Mouse (Mus musculus) urinary bladder, postnatal 14 days (tissue): ENCODE data around the gene Olfr979.
"Not testable (repeated sequence)": the region's sequence is repeated elsewhere in the genome, so short reads cannot be mapped to it uniquely, and the experiment has no call there.

Experiments
- DNase-seq: peaks from one replicate; pipeline ENCODE4 v3.0.0; 2021; ENCODE audit warnings: low spot score

The Olfr979 gene

DNA sequence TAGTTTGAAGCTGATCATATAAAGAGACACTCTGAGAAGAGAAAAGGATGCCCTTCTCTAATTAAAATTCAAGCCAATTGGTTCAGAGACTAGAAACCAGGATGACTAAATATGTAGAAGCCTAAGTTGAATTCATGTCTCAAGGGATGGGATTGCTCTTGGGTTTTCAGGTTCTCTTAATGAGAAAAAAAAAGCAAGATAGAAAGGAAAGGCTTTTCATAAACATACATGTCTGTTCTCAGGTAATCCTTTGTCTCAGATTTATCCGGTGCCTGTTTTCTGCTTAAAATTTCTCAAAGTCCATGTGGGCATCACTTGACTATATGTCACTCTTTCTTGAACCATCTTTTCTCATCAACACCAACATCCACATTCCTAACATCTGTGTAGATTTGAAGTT is at the start of gene Olfr979:
TSS of gene Olfr979 (minus strand) at position 101 of the 400 bp plus-strand sequence.
- DNase-seq: no peak

DNA sequence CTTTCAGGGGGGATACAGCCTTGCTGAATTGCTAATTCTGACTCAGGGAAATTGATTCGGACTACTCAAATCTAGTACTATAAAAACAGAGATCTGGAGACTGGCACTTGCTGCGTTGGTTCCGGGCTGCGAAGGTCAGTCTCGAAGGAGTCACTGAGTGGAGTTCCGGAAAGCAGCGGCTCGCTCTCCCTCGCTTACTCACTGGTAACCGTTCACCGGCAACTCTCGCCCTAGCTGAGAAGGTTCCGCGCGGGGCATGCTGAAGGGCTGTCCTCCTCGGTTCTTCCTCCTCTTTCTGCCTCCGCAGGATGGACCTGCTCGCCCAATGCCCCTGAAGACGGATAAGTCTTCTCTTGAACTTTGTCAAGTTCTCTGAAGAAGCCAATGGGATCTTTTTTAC is 46.9 kb upstream of the Olfr979 start:
- DNase-seq: no peak

DNA sequence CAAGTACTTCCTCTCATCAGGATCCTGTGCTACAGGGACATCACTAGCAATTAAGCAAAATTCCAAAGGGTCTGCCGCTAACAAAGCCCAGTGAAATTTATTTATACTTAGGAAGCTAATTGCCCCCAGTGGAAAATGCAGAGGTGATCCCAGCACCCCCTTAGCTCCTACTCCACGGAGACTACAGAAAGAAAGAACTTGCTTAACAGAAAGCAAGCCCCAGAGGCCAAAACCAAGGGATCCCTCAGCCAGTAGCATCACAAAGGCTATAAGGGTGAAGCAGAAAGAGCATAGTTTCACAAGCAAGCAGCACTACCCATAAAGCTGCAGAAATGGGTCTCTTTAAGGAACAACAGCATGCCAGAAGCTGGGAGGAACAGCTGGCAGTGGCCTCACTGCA is 17.9 kb upstream of the Olfr979 start, which contains the start of gene Olfr981:
TSS of gene Olfr981 (plus strand) at position 301 of the 400 bp plus-strand sequence.
- DNase-seq: no peak

DNA sequence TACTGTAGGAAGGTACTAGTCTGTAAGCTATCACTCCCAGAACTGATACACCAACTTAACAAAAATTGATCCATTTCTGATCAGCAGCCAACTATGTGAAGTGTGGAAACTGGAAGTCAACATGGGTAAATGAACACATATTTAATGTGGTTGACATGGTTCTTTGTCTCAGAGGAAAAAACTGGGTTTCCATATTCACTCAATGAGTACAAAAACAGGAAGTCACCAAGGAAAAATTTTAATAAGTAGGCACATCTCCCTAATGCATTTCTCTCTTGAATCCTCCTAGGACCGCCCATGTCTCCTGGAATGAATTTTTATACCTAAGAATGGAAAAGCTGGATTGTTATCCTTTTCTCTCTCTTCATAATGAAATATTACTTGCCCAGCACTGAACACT is 6.2 kb upstream of the Olfr979 start, which contains the start of gene Olfr980:
TSS of gene Olfr980 (minus strand) at position 101 of the 400 bp plus-strand sequence.
- no peak for DNase-seq

- DNase-seq: no peak
Measured at GRCm38 (mm10) chr9:39991813-39992212, 11.5 kb downstream of the Olfr979 start, which contains the start of gene Olfr978. Olfr978 (plus strand) TSS chr9:39992113.

- DNase-seq: not testable (repeated sequence)
Measured at GRCm38 (mm10) chr9:39976581-39977145, 26.6 kb downstream of the Olfr979 start.

GRCm38 (mm10) chr9:39961033-39961432 is 42.2 kb downstream of the Olfr979 start, which contains the start of gene Olfr976:
Olfr976 (minus strand) TSS chr9:39961133.
- DNase-seq: not testable (repeated sequence)

GRCm38 (mm10) chr9:39951946-39952345 is 51.3 kb downstream of the Olfr979 start, which contains the start of gene Olfr975:
Olfr975 (minus strand) TSS chr9:39952046.
- DNase-seq: no peak
